Mouse (Mus musculus) embryonic facial prominence, embryonic 10.5 days (tissue): ENCODE measurements around the gene Ano2. TPM values are rescaled to one million over a fixed set of nuclear protein-coding genes. Genes with fewer than 3 reads are reported as not detected.

Source experiments
- DNase-seq: peaks from one replicate; pipeline ENCODE4 v3.0.0-alpha.2; 2017; ENCODE audit warnings: low spot score
- H3K27ac ChIP-seq: fragments of 300-500 bp; sonication (generic); replicated peaks from 2 replicates; pipeline ENCODE4 v1.5.1; 2016; ENCODE audit warnings: mild to moderate bottlenecking
- H3K27me3 ChIP-seq: fragments of 300-500 bp; sonication (generic); replicated peaks from 2 replicates; pipeline ENCODE4 v1.6.1; 2016; ENCODE audit warnings: low read depth, mild to moderate bottlenecking; ENCODE audit not compliant: poor library complexity, severe bottlenecking
- H3K36me3 ChIP-seq: fragments of 300-500 bp; sonication (generic); replicated peaks from 2 replicates; pipeline ENCODE4 v1.6.1; 2016; ENCODE audit warnings: mild to moderate bottlenecking, moderate library complexity
- H3K4me1 ChIP-seq: fragments of 300-500 bp; sonication (generic); 2 replicates; pipeline ENCODE4 v1.6.1; 2016
- H3K4me3 ChIP-seq: fragments of 300-500 bp; sonication (generic); 2 replicates; pipeline ENCODE4 v1.5.1; 2016; ENCODE audit warnings: mild to moderate bottlenecking, moderate library complexity
- H3K9me3 ChIP-seq: fragments of 300-500 bp; sonication (generic); 2 replicates; pipeline ENCODE4 v1.6.1; 2016; ENCODE audit warnings: mild to moderate bottlenecking
- WGBS: fragments of 180-500 bp; shearing (Covaris S2); methylation state at CpG from one replicate; pipeline ENCODE4 v1.1.7; 2016; 5-methylcytosine and 5-hydroxymethylcytosine counted together
- polyA plus RNA-seq: library from polyadenylated mRNA; unstranded; fragments of >200 nt; fragmentation: Nextera tagmentation; extraction: Ambion mirVana; gene quantifications from 2 replicates; pipeline ENCODE4 v1.2.1, GENCODE M21; 2016

The Ano2 gene
- polyA plus RNA-seq: 0.21 and 0.38 TPM in 2 replicates

DNA sequence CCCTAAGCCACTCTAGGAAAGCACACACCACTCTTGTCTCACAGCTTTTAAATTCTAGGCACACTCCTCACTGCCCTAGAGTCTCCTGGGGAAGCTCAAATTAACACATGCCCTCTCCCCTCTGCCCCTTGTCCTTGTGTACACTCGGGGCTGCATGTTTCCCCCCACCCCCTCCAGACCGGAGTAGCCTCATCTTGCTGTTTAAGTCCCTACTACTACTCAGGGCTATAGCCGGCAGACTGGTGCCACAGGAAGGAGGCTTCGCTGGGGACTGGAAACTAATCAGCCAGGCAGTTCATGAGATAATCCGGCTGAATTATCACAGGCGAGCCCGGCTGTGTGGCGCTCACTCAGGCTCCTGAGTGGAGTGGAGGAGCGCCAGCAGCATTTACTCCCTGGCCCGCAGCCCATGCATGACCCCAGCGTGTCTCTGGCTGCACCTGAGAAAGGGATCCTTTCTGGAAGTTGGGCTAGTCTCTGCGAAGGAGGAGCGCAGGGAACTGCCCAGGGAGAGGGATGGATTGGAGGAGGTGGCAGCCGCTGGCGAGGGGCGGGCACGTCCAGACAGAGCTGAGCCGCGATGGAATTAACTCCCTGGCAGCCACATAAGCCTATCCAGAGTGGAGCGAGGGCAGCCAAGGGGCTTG, at the start of gene Ano2:
Ano2 (plus strand) TSS at position 363 of the 647 bp plus-strand sequence.
- Histone ChIP-seq H3K27ac (no peak within 1 kb of the TSS), H3K9me3 (no peaks in the 10 kb centered on the region), H3K4me1 (peaks cover 16% of the 10 kb centered on the region), H3K27me3 (peaks cover 37% of the 10 kb centered on the region), H3K4me3 (peak within 1 kb of the TSS; percentile 53), H3K36me3 (no peaks in the 10 kb centered on the region)
- WGBS: 1% methylated on average over 20 of the region's 20 CpGs
- peak; percentile 43 for DNase-seq

DNA sequence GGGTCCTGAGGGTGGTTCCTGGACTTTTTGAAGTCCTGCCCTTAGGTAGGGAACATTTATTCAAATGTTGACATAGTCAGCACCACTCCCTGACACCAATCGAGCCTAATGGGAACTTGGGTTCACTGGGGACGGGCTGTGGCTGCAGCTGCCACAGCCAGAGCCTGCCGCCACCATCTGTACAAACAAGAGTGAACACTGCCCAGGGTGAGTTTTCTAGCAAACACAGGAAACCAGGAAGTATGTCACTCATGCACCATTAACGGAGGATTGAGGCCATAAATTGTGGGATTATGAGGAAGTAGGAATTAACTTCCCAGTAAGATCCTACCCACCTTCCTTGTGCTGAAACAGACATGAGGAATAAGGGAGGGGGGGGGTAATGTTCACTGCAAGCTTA, 49.7 kb upstream of the Ano2 start:
- no peaks in the 10 kb centered on the region for H3K36me3 ChIP-seq
- WGBS: 59% methylated on average over 4 of the region's 4 CpGs
- no peaks in the 10 kb centered on the region for H3K4me1 ChIP-seq
- H3K9me3 ChIP-seq: no peaks in the 10 kb centered on the region
- H3K27me3 ChIP-seq: 0 out of 2 replicates have a peak, but pooled peaks cover 4% of the 10 kb centered on the region
- no peak overlapping the region for H3K4me3 ChIP-seq
- H3K27ac ChIP-seq: no peak overlapping the region
- no peak for DNase-seq

DNA sequence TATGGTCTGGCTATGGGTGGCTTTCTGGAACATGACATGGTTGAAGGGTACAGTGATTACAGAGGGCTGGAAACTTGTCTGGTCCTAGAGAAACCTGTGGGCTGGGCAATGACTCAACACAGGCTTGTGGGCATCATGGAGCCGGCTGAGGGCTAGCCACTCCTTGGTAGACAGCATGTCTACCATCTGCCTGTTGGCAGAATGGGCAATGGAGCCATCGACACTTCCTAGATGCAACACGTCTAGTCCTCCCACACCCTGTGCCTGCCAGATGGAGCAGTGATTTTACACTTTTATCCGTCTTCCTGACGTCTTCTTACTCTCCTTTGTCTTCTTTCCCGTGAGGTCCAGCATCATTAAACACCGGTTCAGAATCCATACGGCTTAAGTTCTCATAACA, 49.1 kb upstream of the Ano2 start:
- no peak for DNase-seq
- no peaks in the 10 kb centered on the region for H3K4me1 ChIP-seq
- H3K36me3 ChIP-seq: no peaks in the 10 kb centered on the region
- H3K27ac ChIP-seq: no peak overlapping the region
- 89% methylated on average over 8 of the region's 8 CpGs for WGBS
- H3K27me3 ChIP-seq: no peaks in the 10 kb centered on the region
- no peak overlapping the region for H3K4me3 ChIP-seq
- no peaks in the 10 kb centered on the region for H3K9me3 ChIP-seq

DNA sequence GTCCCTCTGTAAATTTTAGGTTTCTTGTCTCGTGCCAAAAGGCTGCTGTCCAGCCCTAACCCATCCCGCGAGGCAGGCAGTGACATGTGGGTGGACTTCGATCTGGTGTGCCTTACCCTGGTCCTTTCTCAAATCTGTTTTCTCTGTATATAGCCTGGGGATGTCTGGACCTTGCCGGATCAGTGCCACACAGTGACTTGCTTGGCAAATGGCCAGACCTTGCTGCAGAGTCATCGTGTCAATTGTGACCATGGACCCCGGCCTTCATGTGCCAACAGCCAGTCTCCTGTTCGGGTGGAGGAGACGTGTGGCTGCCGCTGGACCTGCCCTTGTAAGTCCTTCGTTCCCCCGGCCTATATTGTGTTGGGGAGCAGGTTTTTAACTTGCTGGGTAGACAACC, 41.3 kb upstream of the Ano2 start:
- WGBS: 89% methylated on average over 12 of the region's 12 CpGs
- DNase-seq: no peak
- Histone ChIP-seq H3K4me1 (no peaks in the 10 kb centered on the region), H3K27ac (no peak overlapping the region), H3K4me3 (no peak overlapping the region), H3K9me3 (no peaks in the 10 kb centered on the region), H3K36me3 (no peaks in the 10 kb centered on the region), H3K27me3 (no peaks in the 10 kb centered on the region)

DNA sequence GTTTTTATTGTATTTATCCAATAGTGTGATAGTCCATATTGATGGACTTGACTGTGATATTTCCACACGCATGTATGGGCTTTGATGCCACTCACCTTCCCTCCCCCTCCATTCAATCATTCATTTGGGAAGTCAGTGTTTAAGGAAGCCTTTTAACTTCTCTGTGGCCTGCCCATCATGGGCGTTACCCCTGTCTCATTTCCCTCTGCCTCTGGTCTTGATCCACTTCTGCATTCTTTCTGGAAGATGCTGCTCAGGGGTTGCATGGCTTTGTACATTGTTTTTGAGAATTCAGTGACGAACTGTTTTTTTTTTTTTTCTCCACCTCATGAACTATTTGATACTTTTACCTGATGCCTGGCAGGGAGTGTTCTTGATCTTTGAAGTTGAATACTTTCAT, 38.9 kb upstream of the Ano2 start:
- DNase-seq: no peak
- 83% methylated on average over 3 of the region's 3 CpGs for WGBS
- Histone ChIP-seq H3K9me3 (no peaks in the 10 kb centered on the region), H3K27ac (no peak overlapping the region), H3K27me3 (no peaks in the 10 kb centered on the region), H3K36me3 (no peaks in the 10 kb centered on the region), H3K4me3 (no peak overlapping the region), H3K4me1 (no peaks in the 10 kb centered on the region)

DNA sequence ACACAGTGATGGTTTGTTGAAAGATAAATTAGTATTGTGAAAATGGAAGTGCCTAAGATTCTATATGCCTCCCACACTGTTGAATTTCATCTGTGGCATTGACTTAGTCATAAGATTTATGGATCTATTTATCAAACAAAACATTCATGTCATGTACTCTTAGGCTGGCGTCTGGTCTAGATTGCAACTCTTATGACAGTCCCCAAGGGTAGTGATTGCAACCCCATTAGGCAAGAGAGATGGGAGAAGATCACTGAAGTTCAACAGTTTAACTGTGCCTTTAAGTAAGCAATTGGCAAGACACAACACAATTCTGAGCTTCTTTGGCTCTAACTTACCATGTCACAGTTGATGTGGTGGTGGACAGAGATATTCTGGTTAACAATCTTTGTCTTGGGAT, 36.8 kb upstream of the Ano2 start:
- no peaks in the 10 kb centered on the region for H3K4me1 ChIP-seq
- no peaks in the 10 kb centered on the region for H3K27me3 ChIP-seq
- no peaks in the 10 kb centered on the region for H3K9me3 ChIP-seq
- 75% methylated on average over 1 of the region's 1 CpGs for WGBS
- no peaks in the 10 kb centered on the region for H3K36me3 ChIP-seq
- DNase-seq: no peak
- H3K27ac ChIP-seq: no peak overlapping the region
- no peak overlapping the region for H3K4me3 ChIP-seq

DNA sequence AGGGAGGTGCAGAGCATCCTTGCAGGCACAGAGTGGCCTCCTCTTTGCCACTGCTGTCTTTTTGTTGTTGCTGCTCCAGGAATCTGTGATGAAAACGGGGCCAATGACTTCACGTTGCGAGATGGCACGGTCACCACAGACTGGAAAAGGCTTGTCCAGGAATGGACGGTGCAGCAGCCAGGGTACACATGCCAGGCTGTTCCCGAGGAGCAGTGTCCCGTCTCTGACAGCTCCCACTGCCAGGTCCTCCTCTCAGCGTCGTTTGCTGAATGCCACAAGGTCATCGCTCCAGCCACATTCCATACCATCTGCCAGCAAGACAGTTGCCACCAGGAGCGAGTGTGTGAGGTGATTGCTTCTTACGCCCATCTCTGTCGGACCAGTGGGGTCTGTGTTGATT, 33.3 kb upstream of the Ano2 start:
- Histone ChIP-seq H3K4me1 (no peaks in the 10 kb centered on the region), H3K4me3 (no peak overlapping the region), H3K27ac (no peak overlapping the region), H3K27me3 (no peaks in the 10 kb centered on the region), H3K36me3 (no peaks in the 10 kb centered on the region), H3K9me3 (no peaks in the 10 kb centered on the region)
- WGBS: 90% methylated on average over 13 of the region's 13 CpGs
- no peak for DNase-seq

DNA sequence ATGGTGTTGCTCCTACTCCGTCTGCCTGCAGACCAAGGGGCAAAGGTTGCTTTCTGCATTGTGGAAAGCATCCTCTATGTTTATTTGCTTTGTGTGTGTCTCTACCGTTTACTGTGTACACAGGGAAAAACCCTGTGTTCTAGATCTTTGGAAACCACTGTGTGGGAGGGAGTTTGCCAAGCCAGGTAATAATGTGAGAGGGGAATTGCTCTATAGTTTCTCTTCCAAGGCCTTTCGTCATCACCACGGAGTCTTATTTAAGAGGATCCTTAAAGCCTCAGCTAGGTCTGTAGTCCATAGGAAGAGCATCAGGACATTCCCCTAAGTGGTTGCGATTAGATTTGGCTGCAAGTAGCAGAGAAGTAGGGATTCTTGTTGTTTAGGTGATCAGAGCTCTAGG, 32.3 kb upstream of the Ano2 start:
- no peaks in the 10 kb centered on the region; the same call in 1 of the 2 replicates for H3K27me3 ChIP-seq
- H3K4me1 ChIP-seq: no peaks in the 10 kb centered on the region
- H3K9me3 ChIP-seq: no peaks in the 10 kb centered on the region
- H3K27ac ChIP-seq: no peak overlapping the region
- 85% methylated on average over 5 of the region's 5 CpGs for WGBS
- no peak overlapping the region for H3K4me3 ChIP-seq
- H3K36me3 ChIP-seq: no peaks in the 10 kb centered on the region
- no peak for DNase-seq

DNA sequence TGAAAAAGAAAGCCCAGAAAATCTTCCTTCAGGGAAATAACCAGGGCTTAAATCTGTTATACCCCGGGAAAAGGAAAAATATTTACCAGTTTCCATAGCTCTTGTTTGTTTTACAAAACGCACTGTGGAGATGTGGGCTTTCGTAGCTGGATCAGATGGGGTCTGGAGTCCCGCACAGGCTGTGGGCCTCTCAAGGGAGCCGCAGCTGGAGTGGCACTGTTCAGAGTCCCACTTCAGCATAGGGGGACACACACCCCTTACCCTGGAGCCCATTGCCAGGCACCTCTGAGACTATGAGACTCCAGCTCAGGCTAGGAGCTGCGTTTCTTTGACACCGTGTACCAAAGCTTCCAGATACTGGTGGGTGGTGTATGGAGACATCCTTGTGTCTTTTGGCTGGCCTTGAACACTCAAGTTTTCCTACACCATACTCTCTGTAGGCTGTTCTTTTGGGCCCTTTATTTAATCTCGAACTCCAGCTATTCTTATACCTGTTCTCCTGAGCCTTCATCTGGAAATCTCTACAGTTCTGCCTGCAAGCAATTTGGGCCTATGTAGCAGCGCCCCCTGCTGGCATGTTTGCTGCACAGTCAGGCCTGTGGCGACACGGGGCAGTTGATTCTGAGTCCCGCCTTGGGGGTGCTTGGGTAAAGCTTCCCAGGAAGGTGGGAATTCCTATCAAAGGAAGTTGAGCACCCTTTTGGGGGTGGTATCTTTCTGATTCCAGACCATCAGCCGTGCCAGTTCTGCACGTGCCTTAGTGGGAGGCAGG, 28.9 kb upstream of the Ano2 start:
- Histone ChIP-seq H3K36me3 (no peaks in the 10 kb centered on the region), H3K9me3 (no peaks in the 10 kb centered on the region), H3K4me1 (no peaks in the 10 kb centered on the region), H3K27me3 (no peaks in the 10 kb centered on the region; the same call in 1 of the 2 replicates), H3K27ac (no peak overlapping the region), H3K4me3 (no peak overlapping the region)
- WGBS: 47% methylated on average over 14 of the region's 14 CpGs
- peak; percentile 86 for DNase-seq

DNA sequence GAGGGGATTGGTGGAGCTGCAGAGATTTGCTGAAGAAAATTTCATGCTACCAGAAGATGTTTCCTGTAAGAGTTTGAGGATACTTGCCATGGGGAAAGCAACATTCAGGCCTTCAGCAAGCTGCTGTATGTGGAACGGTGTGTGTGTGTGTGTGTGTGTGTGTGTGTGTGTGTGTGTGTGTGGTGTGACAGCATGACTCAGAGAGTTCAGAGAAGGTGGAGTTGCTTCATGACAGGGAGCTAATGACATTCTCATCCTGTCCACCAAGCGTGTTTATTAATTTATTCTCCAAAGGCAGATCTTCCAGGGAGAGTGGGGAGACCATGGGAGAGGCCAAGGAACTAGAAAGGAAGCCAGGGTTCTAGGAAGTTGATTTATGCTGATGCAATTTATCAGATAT, 26.3 kb upstream of the Ano2 start:
- WGBS: 79% methylated on average over 2 of the region's 2 CpGs
- H3K27ac ChIP-seq: no peak overlapping the region
- no peaks in the 10 kb centered on the region for H3K9me3 ChIP-seq
- no peaks in the 10 kb centered on the region for H3K4me1 ChIP-seq
- no peaks in the 10 kb centered on the region; the same call in 1 of the 2 replicates for H3K27me3 ChIP-seq
- H3K4me3 ChIP-seq: no peak overlapping the region
- H3K36me3 ChIP-seq: no peaks in the 10 kb centered on the region
- DNase-seq: no peak

DNA sequence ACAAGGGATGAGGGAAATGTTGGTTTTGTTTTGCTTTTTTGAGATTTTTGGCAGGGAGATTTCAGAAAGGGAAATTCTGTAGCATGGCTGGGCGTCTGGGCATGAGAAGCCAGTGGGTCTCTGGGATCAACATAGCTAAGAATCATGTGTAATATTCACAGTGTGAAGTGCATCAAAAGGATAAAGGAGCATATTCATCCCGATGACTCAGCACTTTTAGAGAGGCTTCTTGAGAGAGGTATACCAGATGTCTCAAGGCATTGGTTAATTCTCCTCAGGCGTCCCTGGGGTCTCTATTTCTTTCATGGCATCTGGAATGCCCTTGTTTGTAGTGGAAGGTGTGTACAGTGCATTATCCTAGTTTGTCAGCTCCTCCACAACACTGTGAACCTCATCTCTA, 18.4 kb upstream of the Ano2 start:
- no peak overlapping the region for H3K4me3 ChIP-seq
- no peaks in the 10 kb centered on the region for H3K27me3 ChIP-seq
- H3K36me3 ChIP-seq: no peaks in the 10 kb centered on the region
- no peak for DNase-seq
- H3K4me1 ChIP-seq: peaks cover 11% of the 10 kb centered on the region
- H3K9me3 ChIP-seq: no peaks in the 10 kb centered on the region
- 88% methylated on average over 3 of the region's 3 CpGs for WGBS
- no peak overlapping the region for H3K27ac ChIP-seq

DNA sequence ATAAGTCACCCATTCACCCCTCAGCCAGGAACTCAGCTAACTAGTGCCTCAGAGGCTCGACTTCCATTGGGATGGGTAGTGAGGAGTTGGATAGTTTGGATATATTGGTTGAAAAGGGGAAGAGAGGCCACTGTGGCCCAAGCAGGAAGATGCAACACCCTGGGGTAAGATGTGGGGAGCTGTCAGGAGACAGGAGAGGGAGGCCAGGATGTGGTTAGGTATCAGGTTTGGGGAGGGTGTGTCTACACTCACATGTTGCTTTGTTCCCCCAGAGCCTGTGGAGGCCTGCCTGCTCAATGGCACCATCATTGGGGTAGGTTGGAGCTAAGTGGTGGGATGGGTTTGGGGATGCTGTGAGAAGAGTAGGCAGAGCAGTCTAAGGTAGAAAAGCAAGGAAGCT, 11.7 kb upstream of the Ano2 start:
- DNase-seq: no peak
- H3K36me3 ChIP-seq: no peaks in the 10 kb centered on the region
- 82% methylated on average over 1 of the region's 1 CpGs for WGBS

DNA sequence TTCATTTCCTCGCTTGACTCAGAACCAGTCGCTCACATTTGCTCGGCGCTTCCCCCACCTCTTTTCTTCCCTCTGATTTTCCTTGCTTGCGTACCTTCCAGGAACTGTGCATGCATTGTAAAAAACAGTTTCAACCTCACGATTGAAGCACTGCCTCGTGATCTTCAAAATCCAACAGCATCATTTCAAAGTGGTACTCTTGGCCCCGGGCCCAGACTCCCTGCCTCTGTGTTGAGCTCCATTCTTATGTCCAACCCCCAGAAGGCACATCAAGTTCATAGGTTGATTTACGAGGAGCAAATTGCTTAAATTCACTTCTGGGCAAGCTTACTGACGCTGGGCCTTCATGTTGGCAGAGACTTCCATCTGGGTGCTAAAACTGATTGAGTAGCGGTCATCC, 9.6 kb upstream of the Ano2 start:
- Histone ChIP-seq H3K9me3 (no peaks in the 10 kb centered on the region), H3K27me3 (no peaks in the 10 kb centered on the region), H3K4me1 (peaks cover 31% of the 10 kb centered on the region), H3K27ac (0 out of 2 replicates have a peak overlapping the region, but pooled peaks have one; percentile 24), H3K36me3 (no peaks in the 10 kb centered on the region), H3K4me3 (no peak overlapping the region)
- WGBS: 87% methylated on average over 11 of the region's 11 CpGs
- no peak for DNase-seq

More for the DNA sequence above, 11.7 kb upstream of the Ano2 start:
- H3K27ac ChIP-seq: no peak overlapping the region
- H3K27me3 ChIP-seq: no peaks in the 10 kb centered on the region
- H3K4me3 ChIP-seq: no peak overlapping the region
- peaks cover 33% of the 10 kb centered on the region for H3K4me1 ChIP-seq
- no peaks in the 10 kb centered on the region for H3K9me3 ChIP-seq
